Mouse (Mus musculus) heart, embryonic 15.5 days (tissue): ENCODE measurements around the gene Utp6. TPM values are rescaled to one million over a fixed set of nuclear protein-coding genes. Genes with fewer than 3 reads are reported as not detected.

ENCODE experiments used
- ATAC-seq: fragments of 200-750 bp; cut with Nextera tagmentation; replicated peaks from 2 replicates; pipeline ENCODE4 v1.8.0; 2017; ENCODE audit warnings: low read depth, moderate TSS enrichment; ENCODE audit not compliant: insufficient number of reproducible peaks, insufficient read depth, low FRiP score
- H3K27ac ChIP-seq: fragments of 300-500 bp; sonication (generic); 2 replicates; pipeline ENCODE4 v1.5.1; 2015; ENCODE audit warnings: mild to moderate bottlenecking, inconsistent platforms
- H3K27me3 ChIP-seq: fragments of 300-500 bp; sonication (generic); 2 replicates; pipeline ENCODE4 v1.6.1; 2015; ENCODE audit warnings: inconsistent platforms
- H3K36me3 ChIP-seq: fragments of 300-500 bp; sonication (generic); 2 replicates; pipeline ENCODE4 v1.6.1; 2015; ENCODE audit warnings: mild to moderate bottlenecking, inconsistent platforms
- H3K4me1 ChIP-seq: fragments of 300-500 bp; sonication (generic); replicated peaks from 2 replicates; pipeline ENCODE4 v1.6.1; 2015; ENCODE audit warnings: inconsistent platforms
- H3K4me2 ChIP-seq: fragments of 300-500 bp; sonication (generic); 2 replicates; pipeline ENCODE4 v1.6.1; 2015; ENCODE audit warnings: inconsistent platforms, mild to moderate bottlenecking, moderate library complexity
- H3K4me3 ChIP-seq: fragments of 300-500 bp; sonication (generic); 2 replicates; pipeline ENCODE4 v1.5.1; 2015; ENCODE audit warnings: mild to moderate bottlenecking, inconsistent platforms
- H3K9ac ChIP-seq: fragments of 300-500 bp; sonication (generic); 2 replicates; pipeline ENCODE4 v1.6.1; 2015; ENCODE audit warnings: mild to moderate bottlenecking, inconsistent platforms
- H3K9me3 ChIP-seq: fragments of 300-500 bp; sonication (generic); replicated peaks from 2 replicates; pipeline ENCODE4 v1.6.1; 2016; ENCODE audit warnings: inconsistent platforms
- WGBS: fragments of 180-500 bp; shearing (Covaris S2); methylation state at CpG from one replicate; pipeline ENCODE4 v1.1.7; 2015; ENCODE audit warnings: mixed read lengths; 5-methylcytosine and 5-hydroxymethylcytosine counted together
- polyA plus RNA-seq: library from polyadenylated mRNA; unstranded; fragments of >200 nt; fragmentation: Nextera tagmentation; extraction: Ambion mirVana; gene quantifications from 2 replicates; pipeline ENCODE4 v1.2.1, GENCODE M21; 2015

Gene Utp6
- polyA plus RNA-seq, 1 experiment from 2014 or later, result 28.0 TPM

- WGBS, result 92% methylated on average over 3 of the region's 3 CpGs
Measured at GRCm38 (mm10) chr11:79947265-79947664, 14.9 kb downstream of the Utp6 start.

GRCm38 (mm10) chr11:79943601-79944000, 18.6 kb downstream of the Utp6 start:
- Histone ChIP-seq H3K9me3 (no peaks in the 10 kb centered on the region), H3K27me3 (no peaks in the 10 kb centered on the region), H3K4me2 (no peak overlapping the region), H3K36me3 (peaks cover 81% of the 10 kb centered on the region), H3K4me3 (no peak overlapping the region), H3K4me1 (no peaks in the 10 kb centered on the region), H3K27ac (no peak overlapping the region), H3K9ac (no peak overlapping the region)
- WGBS, result 79% methylated on average over 7 of the region's 7 CpGs
- no peak for ATAC-seq

More at GRCm38 (mm10) chr11:79947265-79947664, 14.9 kb downstream of the Utp6 start:
- no peak overlapping the region for H3K27ac ChIP-seq
- no peak overlapping the region for H3K9ac ChIP-seq
- no peak overlapping the region for H3K4me3 ChIP-seq
- no peaks in the 10 kb centered on the region for H3K27me3 ChIP-seq
- H3K4me2 ChIP-seq, result no peak overlapping the region
- H3K36me3 ChIP-seq, result peaks cover 74% of the 10 kb centered on the region
- no peak for ATAC-seq
- H3K9me3 ChIP-seq, result no peaks in the 10 kb centered on the region
- H3K4me1 ChIP-seq, result no peaks in the 10 kb centered on the region

- WGBS, result 91% methylated on average over 8 of the region's 8 CpGs
- no peak overlapping the region for H3K27ac ChIP-seq
- H3K36me3 ChIP-seq, result peaks cover 82% of the 10 kb centered on the region
- no peaks in the 10 kb centered on the region for H3K9me3 ChIP-seq
- H3K4me2 ChIP-seq, result no peak overlapping the region
- no peaks in the 10 kb centered on the region for H3K27me3 ChIP-seq
- no peak for ATAC-seq
- H3K4me3 ChIP-seq, result no peak overlapping the region
- H3K4me1 ChIP-seq, result no peaks in the 10 kb centered on the region
- no peak overlapping the region for H3K9ac ChIP-seq
Measured at GRCm38 (mm10) chr11:79943136-79943535, 19.1 kb downstream of the Utp6 start.

DNA sequence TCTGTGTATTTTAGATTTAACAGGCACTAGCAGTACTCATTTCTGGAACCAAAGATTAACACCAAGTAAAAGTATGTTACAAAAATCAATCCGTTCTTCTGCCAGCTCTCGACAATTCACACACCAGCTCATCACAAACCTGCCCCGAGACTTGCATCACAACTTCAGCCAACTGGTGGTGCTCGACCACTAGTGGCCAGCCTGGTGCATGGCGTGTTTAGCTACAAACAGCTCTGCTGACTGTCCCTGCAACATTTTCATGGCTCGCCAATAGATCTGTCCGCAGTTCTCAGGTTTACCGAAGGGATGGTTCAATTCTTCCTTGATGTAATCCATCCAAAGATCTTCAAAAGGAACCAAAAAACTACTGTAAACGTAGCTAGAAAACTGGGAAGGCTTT, 26.4 kb downstream of the Utp6 start:
- no peak overlapping the region for H3K4me2 ChIP-seq
- no peak overlapping the region for H3K27ac ChIP-seq
- H3K9ac ChIP-seq, result no peak overlapping the region
- H3K36me3 ChIP-seq, result peaks cover 68% of the 10 kb centered on the region
- no peaks in the 10 kb centered on the region for H3K27me3 ChIP-seq
- H3K9me3 ChIP-seq, result no peaks in the 10 kb centered on the region
- no peak overlapping the region for H3K4me3 ChIP-seq
- no peaks in the 10 kb centered on the region for H3K4me1 ChIP-seq
- 84% methylated on average over 9 of the region's 9 CpGs for WGBS
- ATAC-seq, result no peak

GRCm38 (mm10) chr11:79922766-79923165, 39.4 kb downstream of the Utp6 start:
- Histone ChIP-seq H3K36me3 (no peaks in the 10 kb centered on the region), H3K27me3 (peaks cover 3% of the 10 kb centered on the region; the same call in 1 of the 2 replicates), H3K4me3 (no peak overlapping the region), H3K27ac (no peak overlapping the region), H3K9ac (no peak overlapping the region), H3K4me1 (peaks cover 3% of the 10 kb centered on the region; the same call in 1 of the 2 replicates), H3K9me3 (no peaks in the 10 kb centered on the region), H3K4me2 (no peak overlapping the region)
- ATAC-seq, result no peak
- 79% methylated on average over 1 of the region's 1 CpGs for WGBS

GRCm38 (mm10) chr11:79922157-79922556, 40.0 kb downstream of the Utp6 start:
- Histone ChIP-seq H3K4me2 (no peak overlapping the region), H3K4me3 (no peak overlapping the region), H3K4me1 (peaks cover 3% of the 10 kb centered on the region; the same call in 1 of the 2 replicates), H3K9me3 (no peaks in the 10 kb centered on the region), H3K36me3 (no peaks in the 10 kb centered on the region), H3K27ac (no peak overlapping the region), H3K9ac (no peak overlapping the region), H3K27me3 (peaks cover 3% of the 10 kb centered on the region; the same call in 1 of the 2 replicates)
- 65% methylated on average over 3 of the region's 3 CpGs for WGBS
- no peak for ATAC-seq

- WGBS, result 35% methylated on average over 5 of the region's 5 CpGs
- Histone ChIP-seq H3K4me2 (no peak overlapping the region), H3K27ac (no peak overlapping the region), H3K9ac (no peak overlapping the region), H3K9me3 (no peaks in the 10 kb centered on the region), H3K36me3 (no peaks in the 10 kb centered on the region), H3K4me1 (peaks cover 7% of the 10 kb centered on the region; the same call in 1 of the 2 replicates), H3K27me3 (peaks cover 3% of the 10 kb centered on the region; the same call in 1 of the 2 replicates), H3K4me3 (no peak overlapping the region)
- no peak for ATAC-seq
Measured at GRCm38 (mm10) chr11:79920505-79921025, 41.6 kb downstream of the Utp6 start.

DNA sequence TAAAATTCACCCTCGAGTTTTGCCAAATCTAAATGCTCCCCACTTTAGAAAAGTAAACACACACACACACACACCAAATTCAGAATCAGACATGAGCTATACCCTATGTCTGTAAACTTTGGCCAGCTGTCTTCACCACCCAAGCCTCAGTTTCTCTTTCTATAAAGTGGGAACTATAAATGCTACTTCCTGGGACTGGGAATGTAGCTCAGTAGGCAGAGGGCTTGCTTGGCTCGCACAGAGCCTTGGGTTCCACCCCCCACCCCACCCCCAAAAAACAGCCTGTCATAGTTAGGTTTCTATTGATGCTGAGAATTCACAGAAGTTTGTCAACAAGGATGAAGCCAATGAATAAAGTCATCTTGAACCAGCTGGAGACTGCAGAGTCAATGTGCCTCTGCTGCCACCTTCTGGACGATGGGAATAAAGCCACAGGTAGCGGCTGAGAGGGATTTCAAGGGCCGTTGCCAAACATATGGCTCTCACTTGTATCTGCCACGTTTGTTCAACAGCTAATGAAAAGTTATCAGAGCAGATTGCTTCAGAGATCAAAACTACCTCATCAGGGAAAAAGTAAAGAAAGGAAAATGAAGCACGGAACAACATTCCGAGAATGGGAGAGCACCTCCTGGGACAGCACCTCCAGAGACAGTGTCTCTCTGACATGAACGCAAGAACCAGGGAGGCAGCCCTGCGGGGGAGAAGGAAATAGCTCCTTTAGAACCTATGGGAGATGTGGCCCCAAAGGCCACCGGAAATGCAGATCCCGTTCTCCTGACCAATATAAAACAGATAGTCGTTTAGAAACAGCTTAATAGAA, 42.3 kb downstream of the Utp6 start:
- peaks cover 7% of the 10 kb centered on the region; the same call in 1 of the 2 replicates for H3K4me1 ChIP-seq
- no peak overlapping the region for H3K4me3 ChIP-seq
- ATAC-seq, result 0 out of 2 replicates have a peak, but pooled peaks have one; percentile 53
- H3K27ac ChIP-seq, result no peak overlapping the region
- peaks cover 3% of the 10 kb centered on the region; the same call in 1 of the 2 replicates for H3K27me3 ChIP-seq
- H3K9ac ChIP-seq, result no peak overlapping the region
- no peaks in the 10 kb centered on the region for H3K9me3 ChIP-seq
- no peaks in the 10 kb centered on the region for H3K36me3 ChIP-seq
- WGBS, result 12% methylated on average over 13 of the region's 13 CpGs
- H3K4me2 ChIP-seq, result no peak overlapping the region

DNA sequence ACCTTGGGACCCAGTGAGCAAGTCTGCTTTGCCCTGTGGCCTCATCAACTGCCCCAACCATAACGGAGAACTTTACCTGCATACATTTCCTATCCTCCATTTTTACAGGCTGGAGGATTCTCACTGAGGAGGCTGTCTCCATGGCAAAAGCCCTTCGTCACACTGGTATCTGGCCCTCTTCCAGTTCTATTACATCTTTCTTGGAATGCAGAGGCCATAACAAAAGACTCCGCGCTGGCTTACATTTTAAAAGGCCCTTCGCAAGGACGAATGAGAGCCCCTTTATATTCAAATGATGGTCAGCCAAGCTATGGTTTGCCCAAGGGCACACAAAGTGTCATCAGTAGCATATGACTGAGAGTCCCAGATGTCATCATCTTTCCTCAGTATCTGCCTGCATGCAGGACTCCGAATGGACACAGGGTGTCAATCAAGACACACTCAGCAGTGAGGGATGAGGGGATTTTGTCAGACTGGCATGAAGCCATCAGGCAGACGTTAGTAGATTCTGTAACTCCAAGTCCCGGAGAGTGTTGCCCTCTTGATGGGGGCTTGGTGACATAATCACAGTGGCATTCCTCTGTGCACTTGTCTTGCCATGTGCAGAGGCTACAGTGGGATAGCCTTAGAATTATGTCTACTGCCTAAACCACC, 46.4 kb downstream of the Utp6 start:
- Histone ChIP-seq H3K27me3 (peaks cover 3% of the 10 kb centered on the region; the same call in 1 of the 2 replicates), H3K4me3 (no peak overlapping the region), H3K36me3 (no peaks in the 10 kb centered on the region), H3K9me3 (no peaks in the 10 kb centered on the region), H3K9ac (no peak overlapping the region), H3K27ac (no peak overlapping the region), H3K4me1 (peaks cover 7% of the 10 kb centered on the region; the same call in 1 of the 2 replicates), H3K4me2 (no peak overlapping the region)
- no peak for ATAC-seq
- WGBS, result 58% methylated on average over 9 of the region's 9 CpGs

GRCm38 (mm10) chr11:79908600-79909483, 53.3 kb downstream of the Utp6 start:
- Histone ChIP-seq H3K27ac (no peak overlapping the region), H3K4me1 (peaks cover 10% of the 10 kb centered on the region; the same call in 1 of the 2 replicates), H3K4me2 (no peak overlapping the region), H3K4me3 (no peak overlapping the region), H3K36me3 (no peaks in the 10 kb centered on the region), H3K9ac (no peak overlapping the region), H3K9me3 (no peaks in the 10 kb centered on the region), H3K27me3 (no peaks in the 10 kb centered on the region)
- no peak for ATAC-seq
- WGBS, result 54% methylated on average over 14 of the region's 14 CpGs
